Mouse (Mus musculus) testis, postnatal 10 days (tissue): Measurements from ENCODE around the gene Gda.

Experiments used
- DNase-seq: peaks from one replicate; pipeline ENCODE4 v3.0.0; 2021; ENCODE audit warnings: low spot score

The Gda gene

DNA sequence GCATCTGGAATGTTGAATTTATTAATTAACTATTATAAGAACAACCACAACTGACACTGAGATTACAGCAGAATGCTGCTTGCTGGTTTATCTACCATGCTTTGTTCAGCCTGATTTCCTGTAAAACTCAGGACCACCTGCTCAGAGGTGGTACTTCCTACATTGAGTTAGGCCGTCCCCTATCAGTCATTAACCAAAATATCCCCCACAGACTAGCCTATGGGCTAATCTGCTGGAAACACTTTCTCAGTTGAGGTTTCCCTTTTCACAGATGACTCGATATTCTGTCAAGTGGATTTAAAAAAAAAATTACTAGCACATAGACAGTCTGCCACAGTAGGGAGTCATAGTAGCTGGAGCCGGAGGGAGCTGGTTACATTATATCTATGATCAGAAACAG is 31.5 kb downstream of the Gda start:
- no peak for DNase-seq

DNA sequence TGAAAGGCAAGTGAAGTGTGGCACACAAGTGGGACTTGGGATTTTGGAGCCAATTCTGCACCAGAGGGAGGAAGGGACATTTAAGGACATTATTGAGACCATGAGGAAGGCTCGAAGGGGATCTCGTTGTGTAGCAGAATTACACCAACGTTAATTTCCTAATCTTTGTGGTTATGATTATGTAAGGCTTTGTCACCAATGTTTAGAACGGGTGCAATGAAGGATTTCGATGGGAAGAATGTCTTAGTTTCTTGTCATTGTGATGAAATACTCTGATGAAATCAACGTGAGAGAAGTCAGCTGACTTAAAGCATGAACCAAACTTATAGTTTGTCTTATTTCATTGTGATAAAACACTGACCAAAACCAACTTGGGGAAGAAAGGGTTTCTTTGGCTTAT is 32.4 kb downstream of the Gda start:
- no peak for DNase-seq

GRCm38 (mm10) chr19:21439141-21439737 is 34.0 kb downstream of the Gda start:
- DNase-seq, result no peak

DNA sequence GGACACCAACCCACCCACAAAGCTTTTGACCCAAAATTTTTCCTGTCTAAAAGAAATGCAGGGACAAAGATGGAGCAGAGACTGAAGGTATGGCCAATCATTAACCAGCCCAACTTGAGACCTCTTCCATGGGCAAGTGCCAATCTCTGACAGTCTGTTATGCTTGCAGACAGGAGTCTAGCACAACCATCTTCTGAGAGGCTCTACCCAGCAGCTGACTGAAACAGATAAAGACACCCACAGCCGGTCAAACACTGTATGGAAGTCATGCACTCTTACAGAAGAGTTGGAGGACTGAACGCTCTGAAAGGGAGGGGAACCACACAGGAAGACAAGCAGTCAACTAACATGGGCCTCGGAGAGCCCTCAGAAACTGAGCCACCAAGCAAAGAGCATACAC is 36.7 kb downstream of the Gda start:
- no peak for DNase-seq

GRCm38 (mm10) chr19:21433348-21433747 is 39.9 kb downstream of the Gda start:
- DNase-seq, result no peak

- no peak for DNase-seq
These were observed 40.4 kb downstream of the Gda start for GRCm38 (mm10) chr19:21432879-21433278.

GRCm38 (mm10) chr19:21432286-21432685 is 41.0 kb downstream of the Gda start:
- no peak for DNase-seq

GRCm38 (mm10) chr19:21425391-21425790 is 47.9 kb downstream of the Gda start:
- DNase-seq, result no peak

- DNase-seq, result no peak
These were observed 49.5 kb downstream of the Gda start for GRCm38 (mm10) chr19:21423731-21424130.

- no peak for DNase-seq
These were observed 54.8 kb downstream of the Gda start for GRCm38 (mm10) chr19:21418418-21418817.

DNA sequence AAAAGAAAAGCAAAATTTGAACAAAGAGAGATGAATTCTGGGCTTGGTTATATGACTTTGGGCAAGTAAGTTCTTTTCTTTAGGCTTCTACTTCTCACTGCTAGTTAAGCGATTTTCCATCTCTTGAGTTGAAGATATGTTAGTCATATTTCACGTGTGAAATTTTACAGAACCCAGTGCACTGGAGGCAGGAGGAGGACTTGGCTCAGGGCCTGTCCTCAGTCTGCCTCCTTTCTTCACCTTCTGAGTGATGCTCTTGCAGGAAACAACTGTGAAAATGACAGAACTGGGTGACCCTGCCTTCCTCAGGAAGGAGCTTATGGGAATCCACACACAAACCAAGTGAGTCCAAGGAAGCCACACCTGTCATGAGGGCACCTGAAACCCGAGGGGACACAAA is 57.9 kb downstream of the Gda start:
- DNase-seq, result no peak

DNA sequence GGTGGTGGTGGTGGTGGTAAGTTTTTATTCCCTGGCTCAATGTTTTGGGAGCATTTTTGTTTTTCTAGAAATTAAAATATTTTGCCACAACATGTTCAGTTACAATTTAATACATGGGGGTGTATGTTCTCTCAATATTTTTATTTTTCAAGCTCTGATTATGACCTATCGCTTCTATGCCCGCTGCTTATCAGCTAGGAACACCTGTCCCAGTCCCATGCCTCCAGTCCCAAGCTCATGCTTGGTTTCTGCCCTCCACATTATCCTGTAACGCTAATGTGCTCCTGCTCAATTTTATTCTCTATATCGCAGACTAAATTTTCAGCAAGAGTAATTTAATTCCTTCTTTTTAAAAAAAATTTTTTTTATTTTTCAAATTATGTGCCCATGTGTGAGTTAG is 64.1 kb downstream of the Gda start:
- no peak for DNase-seq

GRCm38 (mm10) chr19:21407363-21407762 is 65.9 kb downstream of the Gda start:
- no peak for DNase-seq

- no peak for DNase-seq
These were observed 75.3 kb downstream of the Gda start for GRCm38 (mm10) chr19:21397994-21398393.

- DNase-seq, result no peak
These were observed 76.9 kb downstream of the Gda start for GRCm38 (mm10) chr19:21396364-21396763.

- no peak for DNase-seq
These were observed 82.3 kb downstream of the Gda start for GRCm38 (mm10) chr19:21390904-21391303.

DNA sequence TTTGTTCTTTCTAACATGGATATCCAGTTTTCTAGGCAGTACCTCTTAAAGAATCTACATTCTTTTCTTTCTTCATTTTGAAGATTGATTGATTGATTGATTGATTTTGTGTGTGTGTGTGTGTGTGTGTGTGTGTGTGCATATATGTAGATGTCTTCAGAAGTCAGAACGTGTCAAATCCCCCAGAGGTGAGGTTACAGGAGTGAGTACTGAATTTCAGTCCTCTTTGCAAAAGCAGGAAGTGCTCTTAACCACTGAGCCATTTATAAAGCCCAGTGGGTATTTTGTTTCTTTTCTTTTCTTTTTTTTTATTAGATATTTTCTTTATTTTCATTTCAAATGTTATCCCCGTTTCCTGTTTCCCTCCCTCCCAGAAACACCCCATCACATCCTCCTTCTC is 86.4 kb downstream of the Gda start:
- DNase-seq, result no peak

GRCm38 (mm10) chr19:21384231-21384630 is 89.0 kb downstream of the Gda start:
- no peak for DNase-seq

- DNase-seq, result no peak
These were observed 89.6 kb downstream of the Gda start for GRCm38 (mm10) chr19:21383491-21384226.

DNA sequence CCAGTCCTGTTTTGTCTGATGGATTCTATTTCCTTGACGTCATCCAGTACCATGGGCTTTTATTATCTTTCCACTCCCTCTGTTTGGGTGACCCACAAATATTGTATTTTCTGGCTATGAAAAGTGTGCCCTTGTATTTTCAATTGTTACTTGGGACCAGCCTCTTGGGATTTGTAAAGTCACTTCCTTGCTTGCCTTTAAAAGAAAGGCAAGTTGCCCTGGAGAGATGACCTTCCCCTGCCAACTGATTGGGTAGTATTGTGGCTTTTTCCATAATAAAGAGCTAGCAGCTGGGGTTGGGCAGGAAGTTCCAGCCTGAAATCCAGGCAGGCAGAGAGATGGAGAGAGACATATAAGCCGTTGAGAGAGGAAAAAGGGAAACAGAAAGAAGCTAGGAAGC is 91.5 kb downstream of the Gda start:
- DNase-seq, result no peak

DNA sequence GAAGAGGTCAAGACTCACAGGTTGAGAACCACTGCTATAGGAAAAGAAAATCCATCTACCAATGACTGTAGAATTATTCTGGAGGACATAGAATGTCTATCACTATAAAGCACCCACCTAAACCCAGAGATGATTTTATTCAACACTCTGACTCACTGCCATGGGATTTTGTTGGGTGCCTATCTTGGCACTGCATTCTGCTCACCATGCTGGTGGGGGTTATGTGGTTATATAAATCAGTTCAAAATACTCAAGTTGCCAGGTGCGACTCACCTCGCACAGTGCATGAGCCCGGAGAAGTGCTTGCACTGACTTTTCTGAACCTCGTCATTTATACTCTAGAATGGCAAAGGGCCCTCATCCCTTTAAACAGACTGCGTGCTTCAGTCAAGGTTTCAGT is 94.0 kb downstream of the Gda start:
- DNase-seq, result no peak

DNA sequence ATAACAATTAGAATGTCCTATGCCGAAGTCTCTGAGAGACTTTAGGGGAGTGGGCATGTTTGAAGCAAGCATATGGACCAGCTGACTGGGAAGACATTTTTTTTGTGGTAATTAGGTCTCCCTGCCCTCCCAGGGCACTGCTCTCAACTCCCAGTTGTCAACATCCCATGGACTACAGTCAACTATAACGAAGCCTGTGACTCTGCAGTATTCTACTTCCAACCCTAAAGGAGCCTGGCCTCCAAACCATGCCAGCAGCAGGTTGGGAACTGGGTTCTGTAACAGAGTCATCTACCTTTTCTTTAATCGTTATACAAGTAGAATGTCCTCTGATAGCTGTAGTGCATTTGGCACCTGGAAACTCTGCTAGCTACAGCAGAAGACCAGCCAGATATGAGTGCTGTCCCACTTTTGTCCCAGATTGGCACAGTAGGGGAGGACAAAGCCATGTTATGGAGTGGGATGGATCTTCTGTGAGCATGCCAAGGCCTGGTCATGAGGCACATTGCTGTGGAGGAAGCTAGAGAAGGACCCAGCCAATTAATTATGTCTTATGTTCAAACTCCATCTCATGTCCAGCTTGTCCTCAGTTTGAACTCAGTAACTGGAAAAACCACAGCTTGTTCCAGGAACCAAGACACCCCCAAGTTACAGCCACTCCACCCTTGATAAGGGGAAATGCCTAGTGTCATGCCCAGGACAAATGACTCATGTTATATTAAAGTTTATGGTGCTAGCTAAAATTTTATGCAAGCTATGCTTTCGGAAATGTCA is 96.6 kb downstream of the Gda start:
- no peak for DNase-seq

DNA sequence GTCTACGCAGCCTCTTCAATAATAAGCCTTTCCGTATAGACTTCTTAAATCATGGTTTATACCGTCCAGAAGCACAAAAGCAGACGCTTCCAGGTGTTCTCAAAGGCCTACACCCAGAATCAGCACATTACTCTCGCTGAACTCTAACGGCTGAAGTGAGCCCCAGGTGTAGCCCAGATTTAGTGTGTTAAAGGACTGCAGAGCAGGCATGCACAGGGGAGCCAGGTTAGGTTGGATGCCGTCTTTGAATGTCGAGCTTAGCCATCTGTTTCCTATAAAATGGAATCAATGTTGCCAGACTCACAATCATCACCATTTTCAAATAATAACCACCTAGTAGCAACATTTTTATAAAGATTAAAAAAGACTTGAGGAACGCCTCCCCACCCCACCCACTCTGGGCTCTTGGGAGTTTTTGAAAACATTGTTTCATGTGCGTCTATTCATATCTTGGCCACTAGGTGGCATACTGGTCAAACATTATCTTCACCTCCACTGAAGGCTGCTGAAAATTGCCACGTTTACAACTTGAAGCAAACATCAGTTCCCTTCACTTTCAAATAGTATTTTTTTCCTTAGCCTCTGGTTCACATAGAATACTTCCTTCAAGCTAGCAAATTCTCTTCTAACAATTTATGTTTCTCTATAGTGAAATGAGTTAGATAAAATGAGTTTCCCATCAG is 100.0 kb downstream of the Gda start:
- DNase-seq, result peak; percentile 58
